Mouse (Mus musculus) embryo, embryonic 11 days (tissue): ENCODE measurements around the gene Tmem151a.

Experiments used
- DNase-seq: peaks from one replicate; pipeline ENCODE4 v3.0.0-alpha.2; 2015

Tmem151a gene

GRCm38 (mm10) chr19:5067040-5067799, 18.1 kb downstream of the Tmem151a start:
- peak; percentile 52 for DNase-seq

- DNase-seq = no peak
Measured at GRCm38 (mm10) chr19:5065104-5065503, 20.2 kb downstream of the Tmem151a start.

DNA sequence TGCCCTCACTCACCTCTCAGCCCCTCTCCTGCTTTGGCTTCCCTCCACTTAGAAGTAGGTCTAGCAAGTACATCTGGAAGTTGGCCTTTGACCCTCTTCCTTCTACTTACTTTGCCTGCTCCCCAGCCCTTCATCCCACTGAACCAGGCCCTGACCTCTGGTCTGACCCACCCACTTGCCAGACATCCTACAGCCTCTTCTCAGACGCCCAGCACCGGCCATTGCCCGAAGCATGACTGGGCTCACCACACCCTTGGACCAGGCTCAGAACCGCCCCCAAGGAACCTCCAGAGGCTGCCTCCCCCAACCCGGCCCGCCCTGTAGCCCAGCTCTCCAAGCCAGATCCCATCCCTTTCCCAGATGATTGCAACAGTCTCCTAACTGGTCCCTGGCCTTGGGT, 22.9 kb downstream of the Tmem151a start:
- peak; percentile 29 for DNase-seq

- no peak for DNase-seq
Measured at GRCm38 (mm10) chr19:5062041-5062440, 23.3 kb downstream of the Tmem151a start.

GRCm38 (mm10) chr19:5060365-5061330, 24.7 kb downstream of the Tmem151a start:
- DNase-seq = peak; percentile 16

GRCm38 (mm10) chr19:5058801-5059771, 26.2 kb downstream of the Tmem151a start:
- peak; percentile 67 for DNase-seq

- no peak for DNase-seq
Measured at GRCm38 (mm10) chr19:5057876-5058775, 27.2 kb downstream of the Tmem151a start.

- peak; percentile 85 for DNase-seq
Measured at GRCm38 (mm10) chr19:5056251-5056650, 29.1 kb downstream of the Tmem151a start.

GRCm38 (mm10) chr19:5053909-5054308, 31.4 kb downstream of the Tmem151a start:
- DNase-seq = peak; percentile 73

GRCm38 (mm10) chr19:5052853-5053252, 32.5 kb downstream of the Tmem151a start:
- no peak for DNase-seq

GRCm38 (mm10) chr19:5052166-5052822, 33.0 kb downstream of the Tmem151a start:
- no peak for DNase-seq

- DNase-seq = no peak
Measured at GRCm38 (mm10) chr19:5051515-5051914, 33.8 kb downstream of the Tmem151a start.

- DNase-seq = peak; percentile 50
Measured at GRCm38 (mm10) chr19:5051031-5051430, 34.3 kb downstream of the Tmem151a start.

DNA sequence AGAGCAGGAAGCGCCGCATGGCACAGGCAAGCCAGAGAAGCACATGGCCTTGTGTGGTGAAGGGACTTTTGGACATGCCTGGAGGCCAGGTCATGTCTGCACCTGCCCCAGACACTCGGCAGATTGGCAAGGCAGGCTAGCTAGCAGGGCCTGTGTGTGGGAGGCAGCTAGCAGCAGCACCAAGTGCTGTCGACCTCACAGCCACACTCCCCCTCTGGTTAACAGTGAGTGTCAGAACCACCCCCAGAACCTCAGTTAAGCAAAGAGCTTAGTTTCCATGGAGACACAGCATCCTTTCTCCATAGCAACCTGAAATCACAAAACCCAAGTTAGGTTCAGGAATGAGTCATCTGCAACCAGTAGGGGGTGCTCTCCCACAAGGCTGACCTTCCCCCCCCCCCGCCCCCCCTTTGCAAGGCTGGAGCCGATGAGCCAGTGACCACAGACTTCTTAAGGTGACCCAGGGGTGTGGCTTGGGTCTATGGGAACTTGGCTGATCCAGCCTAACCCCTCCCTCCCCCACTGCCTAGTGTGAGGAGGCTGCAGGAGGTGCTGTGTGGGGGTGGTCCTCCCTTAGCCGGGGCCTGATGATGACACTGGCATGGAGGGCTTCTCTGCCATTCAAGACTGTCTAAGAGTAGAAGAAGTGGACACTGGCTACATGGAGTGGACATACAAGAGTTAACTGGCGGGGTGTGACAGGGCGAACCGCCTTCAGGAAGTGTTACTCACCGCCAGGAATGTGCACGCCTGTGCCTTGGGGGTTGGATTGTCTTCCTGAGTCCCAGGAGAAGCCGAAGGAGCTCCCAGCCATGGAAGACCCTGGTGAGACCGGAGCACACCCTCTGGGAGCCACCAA, 35.1 kb downstream of the Tmem151a start, which contains the start of gene Rin1:
Gene Rin1, plus strand, starts transcription at position 435 of the 859 bp plus-strand sequence.
- DNase-seq = peak; percentile 71

DNA sequence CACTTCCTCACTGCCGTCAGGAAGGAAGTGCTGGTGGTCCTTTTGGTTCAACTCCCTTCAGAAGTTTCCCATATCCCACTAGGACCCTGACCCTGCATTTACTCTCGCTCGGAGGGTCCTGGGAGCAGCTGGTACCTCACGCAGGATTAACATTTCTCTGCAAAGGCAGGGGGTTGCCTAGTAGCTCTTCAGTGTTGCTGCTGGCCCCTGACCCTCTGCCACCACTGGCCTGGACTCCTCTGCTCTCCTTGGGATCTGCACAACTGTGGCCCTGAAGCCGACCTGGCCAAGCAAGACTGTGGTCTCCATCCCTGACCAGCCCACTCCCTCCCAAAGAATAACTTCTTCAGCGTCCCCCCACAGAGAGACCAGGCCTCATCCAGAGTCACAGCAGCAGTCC, 36.0 kb downstream of the Tmem151a start:
- DNase-seq = no peak

DNA sequence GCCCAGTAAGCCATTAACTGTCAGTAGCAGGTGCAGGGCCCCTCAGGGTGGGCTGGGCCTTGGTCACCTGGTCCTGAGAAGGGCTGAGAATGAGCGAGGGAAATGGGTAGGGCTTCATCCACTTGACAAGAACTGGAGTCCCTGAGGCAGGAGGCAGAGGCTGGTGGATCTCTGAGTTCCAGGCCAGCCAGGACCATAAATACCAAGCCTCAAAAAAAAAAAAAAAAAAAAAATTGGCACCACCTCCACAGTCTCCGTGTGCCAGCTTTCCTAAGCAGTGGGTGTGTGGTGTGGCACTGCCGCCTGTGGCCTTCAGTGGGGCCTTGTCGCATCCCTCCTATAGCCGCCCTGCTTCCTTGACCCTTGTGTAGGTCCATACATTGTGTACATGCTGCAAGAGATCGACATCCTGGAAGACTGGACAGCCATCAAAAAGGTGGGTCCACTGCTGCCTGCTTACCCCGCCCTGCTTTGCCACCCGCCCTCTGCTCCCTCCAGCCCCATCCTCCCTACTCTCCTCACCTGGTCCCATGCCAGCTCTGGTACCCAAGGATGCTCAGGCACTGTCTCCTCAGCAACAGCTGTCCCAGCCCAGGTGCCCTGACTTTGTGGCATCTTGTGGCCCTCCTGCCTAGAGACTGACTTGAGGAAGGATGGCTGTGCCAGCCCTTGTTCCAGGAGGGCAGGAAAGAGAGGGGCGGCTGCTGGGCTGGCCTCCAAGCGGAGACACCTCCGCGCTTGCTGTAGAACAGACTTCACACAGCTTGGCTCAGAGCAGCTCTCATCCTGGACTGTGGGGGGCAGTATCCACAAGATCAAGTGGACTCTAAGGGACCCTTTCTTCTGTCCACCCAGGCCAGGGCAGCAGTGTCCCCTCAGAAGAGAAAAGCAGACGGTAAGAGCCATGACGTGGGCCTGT, 36.9 kb downstream of the Tmem151a start:
- DNase-seq = peak; percentile 17

DNA sequence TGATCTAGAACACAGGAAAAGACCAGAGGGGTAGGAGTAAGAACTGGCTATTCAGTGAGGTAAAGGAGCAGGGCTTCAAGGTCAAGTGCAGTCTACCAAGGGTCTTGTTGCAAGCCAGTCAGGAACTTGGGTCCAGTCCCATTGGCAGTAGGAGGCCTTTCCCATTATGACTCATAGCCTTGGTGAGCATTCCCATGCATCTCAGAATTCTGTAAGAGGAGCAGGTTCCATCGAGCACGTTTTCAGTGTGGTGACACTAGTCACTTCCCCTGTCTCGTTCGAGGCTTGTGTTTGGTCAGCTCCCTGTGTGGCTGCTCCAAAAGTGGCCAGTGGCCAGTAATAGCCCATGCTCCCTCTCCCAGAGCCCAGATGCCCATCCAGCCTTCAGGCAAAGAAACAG, 39.8 kb downstream of the Tmem151a start:
- DNase-seq = no peak

DNA sequence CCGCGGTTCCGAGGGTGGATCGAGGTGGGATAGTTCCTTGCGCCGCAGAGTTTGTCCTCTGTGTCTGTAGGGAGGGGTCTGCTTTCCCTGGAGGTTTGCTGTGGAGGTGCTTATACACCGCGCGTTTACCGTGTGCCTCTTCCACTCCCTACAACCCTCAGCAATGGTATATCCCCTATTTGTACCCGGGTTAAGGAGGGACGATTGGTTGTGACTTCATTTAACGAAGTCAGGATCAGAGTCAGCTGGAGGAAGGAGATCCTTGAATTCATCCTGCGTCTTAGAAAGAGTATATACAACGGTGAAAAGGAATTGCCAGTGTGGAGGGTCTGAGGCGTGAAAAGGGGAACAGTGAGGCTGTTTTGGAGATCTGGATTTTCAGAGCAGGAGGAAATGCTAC, 43.7 kb downstream of the Tmem151a start:
- no peak for DNase-seq
